Mouse (Mus musculus) G1E-ER4 (cell line): Measurements from ENCODE around the gene Cd151. TPM values are rescaled to one million over a fixed set of nuclear protein-coding genes. Genes with fewer than 3 reads are reported as not detected.

Experiments used
- GATA1 ChIP-seq: IDR thresholded peaks from one replicate; pipeline ENCODE4 v1.8.0; 2012; ENCODE audit warnings: low read length, inconsistent platforms
- polyA plus RNA-seq: library from polyadenylated mRNA; stranded (reverse); fragments of >175 nt; gene quantifications from 2 replicates; pipeline ENCODE4 v1.2.3, GENCODE M21; 2012

Cd151 gene
- polyA plus RNA-seq, 1 experiment, result 15.2 TPM

- TF ChIP-seq GATA1, result no peak
These were observed 7.0 kb downstream of the Cd151 start for GRCm38 (mm10) chr7:141474160-141474559.

GRCm38 (mm10) chr7:141475011-141475804 lies 8.0 kb downstream of the Cd151 start, which contains the start of the genes Polr2l and Tspan4:
Gene Polr2l (minus strand): TSS chr7:141475132.
Gene Tspan4 (plus strand): TSS chr7:141475240.
- no peak for TF ChIP-seq GATA1

- no peak for TF ChIP-seq GATA1
These were observed 8.6 kb downstream of the Cd151 start for GRCm38 (mm10) chr7:141475805-141476158.

DNA sequence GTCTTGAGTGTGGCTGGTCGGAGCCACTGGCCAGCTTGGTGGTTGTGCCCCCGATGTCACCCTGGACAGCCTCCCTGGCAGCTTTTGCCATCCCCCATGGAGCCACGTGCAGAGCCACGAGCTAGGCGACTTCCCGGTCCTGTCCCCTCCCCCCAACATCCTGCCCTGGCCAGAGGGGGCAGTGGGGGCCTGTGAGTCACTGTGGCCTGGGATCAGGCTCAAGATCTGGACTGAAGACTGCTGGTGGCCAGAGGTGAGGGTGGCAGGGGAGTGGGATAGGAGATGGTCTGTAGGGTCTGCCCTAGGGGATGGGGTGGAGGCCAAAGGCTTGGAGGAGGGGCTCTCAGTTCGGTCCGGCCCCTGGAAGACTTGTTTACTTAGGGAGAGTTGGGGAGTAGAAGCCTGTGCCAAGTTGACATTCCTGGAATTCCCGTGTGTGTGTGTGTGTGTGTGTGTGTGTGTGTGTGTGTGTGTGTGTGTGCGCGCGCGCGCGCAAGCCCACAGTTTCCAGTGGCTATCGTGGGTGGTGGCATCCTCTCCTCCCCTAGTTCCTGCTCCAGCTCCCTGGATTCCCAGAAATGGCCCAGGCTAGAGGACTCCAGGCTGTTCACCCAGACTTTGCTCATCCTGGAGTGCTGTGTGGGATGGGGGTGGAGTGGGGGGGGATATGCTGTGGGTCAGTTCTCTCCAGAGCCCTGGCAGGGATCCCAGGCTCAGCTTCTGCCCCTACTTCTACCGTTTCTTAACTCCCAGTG lies 9.2 kb downstream of the Cd151 start:
- TF ChIP-seq GATA1, result no peak

DNA sequence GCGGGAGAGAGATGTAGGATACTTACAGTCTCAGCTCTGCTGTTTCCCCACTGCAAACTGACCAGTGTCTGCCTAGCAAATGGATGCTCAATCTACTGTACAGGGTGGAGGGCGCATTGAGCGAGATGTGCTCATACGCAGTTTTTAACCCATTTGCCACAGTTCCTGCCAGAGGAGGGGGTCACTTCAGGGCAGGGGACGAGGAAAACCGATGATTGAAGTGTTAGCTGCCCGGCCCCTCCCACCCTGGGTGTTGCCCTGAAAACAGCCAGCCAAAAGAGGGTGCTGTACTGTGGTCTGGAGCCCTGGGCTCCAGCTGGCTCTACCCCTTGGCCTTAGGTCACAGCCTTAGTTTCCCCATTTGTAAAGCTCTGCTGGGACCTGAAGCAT lies 9.8 kb downstream of the Cd151 start:
- TF ChIP-seq GATA1, result no peak

DNA sequence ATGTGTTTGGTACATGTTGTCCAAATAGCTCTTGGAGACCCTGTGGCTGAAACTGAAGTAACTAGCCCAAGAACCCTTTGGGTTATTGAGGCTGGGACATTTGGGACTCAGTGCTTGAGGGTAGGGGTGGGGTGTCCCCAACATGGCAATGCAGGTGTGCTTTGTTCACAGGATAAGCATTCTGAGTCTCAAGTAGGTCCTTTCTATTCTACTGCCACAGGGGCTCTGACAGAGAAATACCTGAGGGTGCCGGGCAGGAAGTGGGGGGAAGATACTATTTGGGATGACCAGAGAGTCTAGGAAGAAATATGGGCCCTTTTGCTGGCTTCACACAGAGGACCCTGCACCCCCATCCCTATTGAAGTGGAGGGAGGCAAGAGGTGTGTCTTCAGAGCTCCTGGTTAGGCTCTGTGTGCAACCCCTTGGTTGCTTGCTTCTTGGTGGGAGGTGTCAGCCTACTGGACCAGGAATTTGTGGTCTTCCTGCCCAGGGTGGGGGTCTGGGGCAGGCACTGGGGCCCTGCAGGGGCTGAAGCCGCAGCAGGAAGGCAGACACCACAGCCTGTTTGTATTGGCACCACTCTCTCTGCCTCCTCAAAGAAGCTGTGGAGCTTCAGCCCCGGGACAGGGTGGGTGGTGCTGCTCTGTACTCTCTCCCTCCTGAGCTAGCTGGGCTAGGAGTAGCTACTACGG lies 10.5 kb downstream of the Cd151 start:
- no peak for TF ChIP-seq GATA1

- TF ChIP-seq GATA1, result no peak
These were observed 11.1 kb downstream of the Cd151 start for GRCm38 (mm10) chr7:141478270-141478748.

- no peak for TF ChIP-seq GATA1
These were observed 13.8 kb downstream of the Cd151 start for GRCm38 (mm10) chr7:141480842-141481497.

GRCm38 (mm10) chr7:141481498-141482401 lies 14.6 kb downstream of the Cd151 start:
- TF ChIP-seq GATA1, result no peak

- TF ChIP-seq GATA1, result no peak
These were observed 15.4 kb downstream of the Cd151 start for GRCm38 (mm10) chr7:141482531-141483024.

DNA sequence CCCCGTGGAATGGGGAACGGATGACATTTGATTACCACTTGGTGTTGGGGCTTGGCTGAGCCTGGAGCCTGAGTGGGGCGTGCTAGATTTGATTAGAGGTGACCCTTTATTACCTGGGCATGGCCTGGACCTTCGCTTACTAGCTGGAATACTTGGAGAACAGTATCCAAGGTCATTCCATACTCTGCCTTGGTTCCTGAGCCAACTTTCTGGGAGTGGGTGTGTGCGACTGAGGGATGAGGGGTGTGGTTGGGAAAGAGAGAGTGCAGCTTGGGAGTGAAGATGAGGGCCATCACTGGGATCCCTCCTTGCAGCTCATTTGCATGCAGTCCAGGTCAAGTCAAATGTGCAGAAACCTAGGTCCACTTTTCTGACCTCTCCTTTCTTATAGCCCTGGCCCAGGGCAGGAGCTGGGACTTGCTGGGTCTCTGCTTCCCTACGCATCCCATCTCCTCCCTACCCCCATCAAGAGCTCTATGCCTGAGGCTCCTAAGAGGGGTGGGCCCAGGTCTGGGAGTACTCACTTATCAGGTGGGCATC lies 16.0 kb downstream of the Cd151 start:
- TF ChIP-seq GATA1, result no peak

DNA sequence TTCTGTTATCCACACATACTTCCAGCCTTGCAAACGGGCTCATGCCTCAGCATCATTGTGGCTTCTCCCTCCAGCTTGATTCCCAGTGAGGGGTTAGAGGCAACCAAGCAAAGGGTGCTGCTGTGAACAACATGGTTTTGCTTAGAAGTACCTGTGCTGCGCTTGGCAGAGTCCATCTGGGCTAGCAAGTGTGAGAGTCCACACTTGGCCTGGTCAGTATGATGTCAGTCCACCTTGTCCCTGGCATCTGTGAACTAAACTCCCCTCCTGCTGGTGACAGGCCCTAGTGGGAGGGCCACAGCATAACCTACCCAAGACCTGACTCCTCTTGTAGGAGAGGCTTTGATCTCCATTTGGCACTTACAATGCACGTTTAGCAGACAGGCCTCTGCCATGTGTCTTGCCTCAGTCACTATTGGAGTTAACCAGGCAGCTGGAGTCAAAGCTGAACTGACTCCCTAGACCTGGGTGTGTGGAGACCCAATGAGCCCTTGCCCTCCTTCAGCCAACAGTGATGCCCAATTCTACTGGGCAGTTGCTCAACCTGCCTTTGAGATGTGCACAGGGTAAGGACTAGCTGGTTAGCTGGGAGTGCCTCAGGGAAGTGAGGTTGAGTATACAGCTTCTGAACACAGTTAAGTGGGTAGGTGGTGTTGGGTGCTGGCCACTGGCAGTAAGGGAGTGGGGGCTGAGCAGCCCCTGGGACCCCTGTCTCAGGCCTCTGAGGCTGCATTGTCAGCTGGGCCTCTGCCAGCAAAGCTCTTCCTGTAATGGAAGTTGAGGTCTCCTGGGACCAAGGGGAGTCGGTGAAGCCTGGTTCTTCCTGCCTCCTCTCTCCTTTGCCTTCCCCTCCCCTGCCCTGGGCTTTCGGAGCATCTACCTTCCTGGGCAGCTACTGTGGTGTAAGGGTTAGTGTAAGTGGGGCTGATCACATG lies 17.3 kb downstream of the Cd151 start:
- TF ChIP-seq GATA1, result no peak

- TF ChIP-seq GATA1, result no peak
These were observed 18.0 kb downstream of the Cd151 start for GRCm38 (mm10) chr7:141485186-141485585.
